Mouse (Mus musculus): ENCODE results near the gene Artn. TPM values are rescaled to one million over a fixed set of nuclear protein-coding genes. Genes with fewer than 3 reads are reported as not detected.

Artn gene
- polyA plus RNA-seq, 1 experiment from 2014 or later = 0.70 TPM

GRCm38 (mm10) chr4:117890031-117890430, 39.5 kb downstream of the Artn start:
- WGBS = 91% methylated on average over 14 of the region's 14 CpGs
- no peaks in the 10 kb centered on the region for H3K27me3 ChIP-seq (ENCODE audit: control insufficient read depth, insufficient read depth, low read length)
- H3K27ac ChIP-seq (ENCODE audit: low read length) = no peak overlapping the region
- peaks cover 16% of the 10 kb centered on the region for H3K36me3 ChIP-seq (ENCODE audit: control insufficient read depth, insufficient read depth)
- no peak overlapping the region for H3K4me3 ChIP-seq (ENCODE audit: low read length)
- H3K9ac ChIP-seq (ENCODE audit: low read length) = no peak overlapping the region
- no peak for ATAC-seq (replicated peaks; ENCODE audit: extremely low read depth, insufficient read depth, low FRiP score)
- no peak overlapping the region for H3K4me2 ChIP-seq (ENCODE audit: low read depth, low read length)
- no peaks in the 10 kb centered on the region for H3K9me3 ChIP-seq (replicated peaks; ENCODE audit: control insufficient read depth, low read length)
- H3K4me1 ChIP-seq (ENCODE audit: control insufficient read depth, insufficient read depth, low read length) = peaks cover 13% of the 10 kb centered on the region

GRCm38 (mm10) chr4:117889471-117889870, 40.1 kb downstream of the Artn start:
- Histone ChIP-seq H3K27me3 (ENCODE audit: control insufficient read depth, insufficient read depth, low read length) (no peaks in the 10 kb centered on the region), H3K9ac (ENCODE audit: low read length) (no peak overlapping the region), H3K4me3 (ENCODE audit: low read length) (no peak overlapping the region), H3K9me3 (replicated peaks; ENCODE audit: control insufficient read depth, low read length) (no peaks in the 10 kb centered on the region), H3K4me1 (ENCODE audit: control insufficient read depth, insufficient read depth, low read length) (peaks cover 13% of the 10 kb centered on the region), H3K27ac (ENCODE audit: low read length) (no peak overlapping the region), H3K36me3 (ENCODE audit: control insufficient read depth, insufficient read depth) (peaks cover 17% of the 10 kb centered on the region), H3K4me2 (ENCODE audit: low read depth, low read length) (no peak overlapping the region)
- ATAC-seq (replicated peaks; ENCODE audit: extremely low read depth, insufficient read depth, low FRiP score) = no peak
- WGBS = 79% methylated on average over 15 of the region's 15 CpGs

- Histone ChIP-seq H3K9me3 (replicated peaks; ENCODE audit: control insufficient read depth, low read length) (no peaks in the 10 kb centered on the region), H3K4me1 (ENCODE audit: control insufficient read depth, insufficient read depth, low read length) (peaks cover 16% of the 10 kb centered on the region), H3K9ac (ENCODE audit: low read length) (no peak overlapping the region), H3K36me3 (ENCODE audit: control insufficient read depth, insufficient read depth) (peaks cover 19% of the 10 kb centered on the region), H3K4me3 (ENCODE audit: low read length) (no peak overlapping the region; the same call in 1 of the 2 replicates), H3K27me3 (ENCODE audit: control insufficient read depth, insufficient read depth, low read length) (no peaks in the 10 kb centered on the region), H3K27ac (ENCODE audit: low read length) (no peak overlapping the region), H3K4me2 (ENCODE audit: low read depth, low read length) (no peak overlapping the region; the same call in 1 of the 2 replicates)
- 58% methylated on average over 2 of the region's 2 CpGs for WGBS
- no peak for ATAC-seq (replicated peaks; ENCODE audit: extremely low read depth, insufficient read depth, low FRiP score)
Observed at GRCm38 (mm10) chr4:117887920-117888319, 41.6 kb downstream of the Artn start.

GRCm38 (mm10) chr4:117887133-117887532, 42.4 kb downstream of the Artn start, which contains the start of gene Atp6v0b:
TSS of gene Atp6v0b (minus strand) at chr4:117887333.
- peaks cover 21% of the 10 kb centered on the region for H3K4me1 ChIP-seq (ENCODE audit: control insufficient read depth, insufficient read depth, low read length)
- H3K27me3 ChIP-seq (ENCODE audit: control insufficient read depth, insufficient read depth, low read length) = no peaks in the 10 kb centered on the region
- peak within 1 kb of the TSS; percentile 33; the same call in 1 of the 2 replicates for H3K27ac ChIP-seq (ENCODE audit: low read length)
- H3K36me3 ChIP-seq (ENCODE audit: control insufficient read depth, insufficient read depth) = peaks cover 19% of the 10 kb centered on the region
- WGBS = 0% methylated on average over 37 of the region's 37 CpGs
- H3K9ac ChIP-seq (ENCODE audit: low read length) = peak within 1 kb of the TSS; percentile 90
- H3K4me3 ChIP-seq (ENCODE audit: low read length) = peak within 1 kb of the TSS; percentile 89
- H3K9me3 ChIP-seq (replicated peaks; ENCODE audit: control insufficient read depth, low read length) = no peaks in the 10 kb centered on the region
- peak; percentile 83 for ATAC-seq (replicated peaks; ENCODE audit: extremely low read depth, insufficient read depth, low FRiP score)
- H3K4me2 ChIP-seq (ENCODE audit: low read depth, low read length) = peak within 1 kb of the TSS; percentile 86

GRCm38 (mm10) chr4:117886644-117887043, 42.9 kb downstream of the Artn start:
- Histone ChIP-seq H3K27ac (ENCODE audit: low read length) (peak overlapping the region; percentile 33; the same call in 1 of the 2 replicates), H3K36me3 (ENCODE audit: control insufficient read depth, insufficient read depth) (peaks cover 19% of the 10 kb centered on the region), H3K9ac (ENCODE audit: low read length) (peak overlapping the region; percentile 90), H3K27me3 (ENCODE audit: control insufficient read depth, insufficient read depth, low read length) (no peaks in the 10 kb centered on the region), H3K4me2 (ENCODE audit: low read depth, low read length) (peak overlapping the region; percentile 86), H3K4me1 (ENCODE audit: control insufficient read depth, insufficient read depth, low read length) (peaks cover 21% of the 10 kb centered on the region), H3K9me3 (replicated peaks; ENCODE audit: control insufficient read depth, low read length) (no peaks in the 10 kb centered on the region), H3K4me3 (ENCODE audit: low read length) (peak overlapping the region; percentile 89)
- ATAC-seq (replicated peaks; ENCODE audit: extremely low read depth, insufficient read depth, low FRiP score) = no peak
- 1% methylated on average over 24 of the region's 24 CpGs for WGBS

GRCm38 (mm10) chr4:117885994-117886393, 43.6 kb downstream of the Artn start:
- no peak for ATAC-seq (replicated peaks; ENCODE audit: extremely low read depth, insufficient read depth, low FRiP score)
- WGBS = 80% methylated on average over 9 of the region's 9 CpGs
- Histone ChIP-seq H3K27ac (ENCODE audit: low read length) (no peak overlapping the region), H3K4me2 (ENCODE audit: low read depth, low read length) (peak overlapping the region; percentile 86), H3K9me3 (replicated peaks; ENCODE audit: control insufficient read depth, low read length) (no peaks in the 10 kb centered on the region), H3K4me1 (ENCODE audit: control insufficient read depth, insufficient read depth, low read length) (peaks cover 17% of the 10 kb centered on the region), H3K36me3 (ENCODE audit: control insufficient read depth, insufficient read depth) (peaks cover 19% of the 10 kb centered on the region), H3K27me3 (ENCODE audit: control insufficient read depth, insufficient read depth, low read length) (no peaks in the 10 kb centered on the region), H3K9ac (ENCODE audit: low read length) (peak overlapping the region; percentile 90; the same call in 1 of the 2 replicates), H3K4me3 (ENCODE audit: low read length) (peak overlapping the region; percentile 89)

GRCm38 (mm10) chr4:117885093-117885492, 44.5 kb downstream of the Artn start:
- H3K4me3 ChIP-seq (ENCODE audit: low read length) = no peak overlapping the region

GRCm38 (mm10) chr4:117884146-117884545, 45.4 kb downstream of the Artn start:
- WGBS = 88% methylated on average over 1 of the region's 1 CpGs
- H3K4me2 ChIP-seq (ENCODE audit: low read depth, low read length) = no peak overlapping the region
- H3K4me3 ChIP-seq (ENCODE audit: low read length) = no peak overlapping the region
- no peak overlapping the region for H3K27ac ChIP-seq (ENCODE audit: low read length)
- no peaks in the 10 kb centered on the region for H3K9me3 ChIP-seq (replicated peaks; ENCODE audit: control insufficient read depth, low read length)
- peaks cover 15% of the 10 kb centered on the region for H3K36me3 ChIP-seq (ENCODE audit: control insufficient read depth, insufficient read depth)
- no peak overlapping the region for H3K9ac ChIP-seq (ENCODE audit: low read length)
- peaks cover 16% of the 10 kb centered on the region for H3K4me1 ChIP-seq (ENCODE audit: control insufficient read depth, insufficient read depth, low read length)
- ATAC-seq (replicated peaks; ENCODE audit: extremely low read depth, insufficient read depth, low FRiP score) = no peak
- H3K27me3 ChIP-seq (ENCODE audit: control insufficient read depth, insufficient read depth, low read length) = no peaks in the 10 kb centered on the region

More at GRCm38 (mm10) chr4:117885093-117885492, 44.5 kb downstream of the Artn start:
- Histone ChIP-seq H3K27me3 (ENCODE audit: control insufficient read depth, insufficient read depth, low read length) (no peaks in the 10 kb centered on the region), H3K27ac (ENCODE audit: low read length) (no peak overlapping the region), H3K9me3 (replicated peaks; ENCODE audit: control insufficient read depth, low read length) (no peaks in the 10 kb centered on the region), H3K4me1 (ENCODE audit: control insufficient read depth, insufficient read depth, low read length) (peaks cover 16% of the 10 kb centered on the region), H3K9ac (ENCODE audit: low read length) (no peak overlapping the region), H3K36me3 (ENCODE audit: control insufficient read depth, insufficient read depth) (peaks cover 19% of the 10 kb centered on the region), H3K4me2 (ENCODE audit: low read depth, low read length) (no peak overlapping the region)
- ATAC-seq (replicated peaks; ENCODE audit: extremely low read depth, insufficient read depth, low FRiP score) = no peak
- WGBS = 93% methylated on average over 10 of the region's 10 CpGs

- no peaks in the 10 kb centered on the region for H3K9me3 ChIP-seq (replicated peaks; ENCODE audit: control insufficient read depth, low read length)
- ATAC-seq (replicated peaks; ENCODE audit: extremely low read depth, insufficient read depth, low FRiP score) = peak; percentile 53
- peak within 1 kb of the TSS; percentile 62 for H3K4me2 ChIP-seq (ENCODE audit: low read depth, low read length)
- H3K36me3 ChIP-seq (ENCODE audit: control insufficient read depth, insufficient read depth) = peaks cover 15% of the 10 kb centered on the region
- 0 out of 2 replicates have a peak within 1 kb of the TSS, but pooled peaks have one; percentile 30 for H3K27ac ChIP-seq (ENCODE audit: low read length)
- H3K4me3 ChIP-seq (ENCODE audit: low read length) = peak within 1 kb of the TSS; percentile 79
- no peaks in the 10 kb centered on the region for H3K27me3 ChIP-seq (ENCODE audit: control insufficient read depth, insufficient read depth, low read length)
- peaks cover 19% of the 10 kb centered on the region for H3K4me1 ChIP-seq (ENCODE audit: control insufficient read depth, insufficient read depth, low read length)
- peak within 1 kb of the TSS; percentile 85 for H3K9ac ChIP-seq (ENCODE audit: low read length)
- 2% methylated on average over 86 of the region's 103 CpGs for WGBS
Observed at GRCm38 (mm10) chr4:117882701-117883691, 46.6 kb downstream of the Artn start, which contains the start of gene B4galt2. TSS of gene B4galt2 (minus strand) at chr4:117883487.

Measured in heart, embryonic 16.5 days (tissue).